Mouse (Mus musculus): ENCODE data around the gene Echs1. TPM values are rescaled to one million over a fixed set of nuclear protein-coding genes. Genes with fewer than 3 reads are reported as not detected.

Echs1 gene
- total RNA-seq, 2 experiments from 2014 or later, result 240 to 272 TPM

DNA sequence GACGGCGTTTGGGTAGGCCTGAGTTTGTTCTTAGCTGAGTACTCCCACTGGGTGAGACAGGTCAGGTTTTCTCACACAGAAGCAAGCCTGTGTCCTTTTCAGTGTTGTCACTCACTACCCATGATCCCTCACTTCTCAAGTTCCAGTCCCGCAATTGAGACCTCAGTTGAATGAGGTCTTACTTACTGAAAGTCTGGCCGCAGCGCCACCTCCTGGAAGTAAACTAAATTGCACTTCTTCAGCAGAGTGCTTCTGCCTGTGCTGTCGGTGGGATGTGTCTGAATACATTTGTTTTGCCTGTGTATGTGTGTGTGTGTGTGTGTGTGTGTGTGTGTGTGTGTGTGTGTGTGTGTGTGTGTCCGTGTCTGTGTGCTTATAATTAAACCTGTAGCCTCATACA, 53.2 kb downstream of the Echs1 start:
- intact Hi-C loops (cut with DNase I), result loop anchor here (1.0 to 5.0 kb wide), 3 partner anchors 94 to 416 kb away; no protein-coding TSS in a partner anchor

DNA sequence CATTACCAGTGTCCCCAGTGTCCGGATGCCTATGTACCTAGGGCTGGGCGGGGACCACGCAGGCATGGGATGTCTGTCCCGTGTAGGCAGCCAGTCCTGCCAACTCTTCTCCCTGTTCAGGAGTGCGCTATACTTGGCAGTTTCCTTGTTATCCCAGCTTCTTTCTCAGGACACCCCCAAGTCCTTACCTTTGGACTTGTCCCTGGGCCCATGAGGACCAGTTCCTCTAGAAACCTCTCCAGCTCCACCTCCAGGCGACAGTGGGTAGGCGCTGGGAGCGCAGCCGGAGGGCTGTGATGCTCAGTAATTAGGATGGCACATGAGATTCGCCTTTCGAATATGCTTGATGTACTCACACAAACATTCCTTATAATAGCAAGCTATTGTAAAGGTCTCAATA, 54.0 kb downstream of the Echs1 start:
- intact Hi-C loops (cut with DNase I), result loop anchor here (5.0 kb wide), 2 partner anchors 155 to 415 kb away; no protein-coding TSS in a partner anchor
- DNase-seq, result peak in 1 of 2 experiments; percentile 34

More for the DNA sequence above, 53.2 kb downstream of the Echs1 start:
- peak; percentile 56 to 77 for DNase-seq

GRCm38 (mm10) chr7:140061832-140062130, 54.5 kb downstream of the Echs1 start:
- DNase-seq, result no peak
- intact Hi-C loops (cut with DNase I), result loop anchor here (5.0 kb wide), 2 partner anchors 154 to 414 kb away; no protein-coding TSS in a partner anchor

- no peak for DNase-seq
- intact Hi-C loops (cut with DNase I), result loop anchor here (5.0 kb wide), 2 partner anchors 154 to 414 kb away; no protein-coding TSS in a partner anchor
Measured at GRCm38 (mm10) chr7:140060936-140061831, 55.1 kb downstream of the Echs1 start.

DNA sequence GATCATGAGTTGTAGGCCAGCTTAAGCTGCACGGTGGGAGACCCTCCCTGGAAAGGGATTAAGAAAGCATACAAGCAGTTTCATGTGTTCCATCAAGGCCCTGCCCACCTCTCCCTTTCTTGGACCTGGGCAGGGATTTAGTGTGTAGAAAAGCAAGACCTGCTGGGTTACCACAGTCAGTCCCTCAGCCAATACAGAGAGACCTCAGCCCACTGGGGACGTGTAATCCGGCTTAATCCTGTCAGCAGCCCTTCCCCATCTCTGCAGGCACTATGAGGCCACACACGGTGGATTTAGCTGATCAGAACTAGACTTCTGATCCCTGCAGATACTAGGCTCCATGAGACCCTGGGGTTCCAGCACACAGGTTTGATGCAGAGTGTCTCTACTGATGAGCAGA, 56.7 kb downstream of the Echs1 start:
- intact Hi-C loops (cut with DNase I), result no loop called here

DNA sequence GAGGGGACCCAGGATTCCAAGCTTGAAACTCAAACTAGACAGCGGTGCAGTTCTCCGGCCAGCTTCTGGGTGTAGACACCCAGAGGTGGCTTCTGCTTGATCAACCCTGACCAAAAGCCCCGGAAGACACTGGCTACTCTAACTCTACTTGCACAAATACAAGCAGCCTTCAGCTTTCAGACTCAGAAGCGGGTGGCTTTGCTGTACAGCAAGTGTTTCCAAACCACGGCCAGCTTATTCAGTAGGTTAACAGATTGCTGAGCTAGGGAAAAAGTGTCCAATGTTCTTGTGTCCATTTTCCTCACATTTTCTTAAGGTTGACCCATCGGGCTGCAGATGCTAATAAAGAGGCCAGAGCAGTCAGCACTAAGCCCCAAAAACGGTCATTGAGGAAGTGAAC, 57.7 kb downstream of the Echs1 start:
- intact Hi-C loops (cut with DNase I), result no loop called here
- DNase-seq, result no peak

More for the DNA sequence above, 56.7 kb downstream of the Echs1 start:
- DNase-seq, result no peak

DNA sequence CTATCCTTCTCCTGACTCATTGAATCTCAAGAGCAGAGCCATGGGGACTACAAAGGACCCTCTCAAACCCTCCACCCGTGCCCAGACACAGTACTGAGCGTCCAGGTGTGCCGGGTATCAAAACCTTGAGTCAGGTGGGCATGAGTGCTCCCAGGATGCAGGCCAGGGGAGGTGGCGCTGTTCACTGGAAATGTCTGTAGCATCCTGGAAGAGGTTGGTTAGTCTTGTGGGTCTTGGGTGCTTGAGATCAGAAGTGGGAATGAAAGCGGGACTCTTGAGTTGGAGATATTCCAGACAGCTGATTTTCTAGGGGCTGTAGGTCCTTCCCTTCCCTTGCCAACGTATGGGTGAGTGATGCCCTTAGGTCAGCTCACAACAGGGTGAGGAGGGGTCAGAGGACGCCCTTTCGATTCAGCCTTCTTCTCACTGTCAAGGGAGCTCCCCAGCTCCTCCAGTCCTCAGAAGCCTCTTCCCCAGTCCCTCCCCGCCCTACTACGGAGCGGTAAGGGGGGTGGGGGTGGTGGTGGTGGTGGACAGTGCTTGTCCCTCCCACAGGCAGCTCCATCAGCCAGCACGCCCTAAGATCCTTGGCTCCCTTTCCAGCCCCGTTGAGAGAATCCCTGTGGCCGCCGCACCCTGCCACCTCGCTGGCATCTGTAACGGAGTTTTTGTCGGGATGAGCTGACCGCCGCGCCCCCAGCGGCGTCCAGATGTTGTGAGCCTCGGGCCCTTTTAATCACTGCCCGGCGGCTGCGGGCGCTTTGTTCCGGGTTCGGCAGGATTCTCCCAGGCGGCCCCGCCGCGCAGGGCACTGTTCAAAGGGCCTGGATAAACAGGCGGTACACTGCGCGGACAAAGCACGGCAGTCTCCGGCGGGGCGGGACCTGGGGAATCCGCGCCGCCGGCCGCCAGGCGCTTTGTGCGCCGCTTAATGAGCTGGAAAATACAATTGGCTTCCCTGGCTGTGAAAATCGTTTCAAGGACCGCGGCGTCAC, 58.6 kb downstream of the Echs1 start:
- peak in 1 of 2 experiments; percentile 37 for DNase-seq
- intact Hi-C loops (cut with DNase I), result no loop called here

Other genes with a start within 250 kb of the Echs1 start
- not detected for gene Kndc1, start 221.8 kb downstream of the Echs1 start, total RNA-seq (2021)
- not detected for gene Utf1, start 172.7 kb downstream of the Echs1 start, total RNA-seq (2021)
- gene 6430531B16Rik, start 137.7 kb downstream of the Echs1 start, total RNA-seq (2021), result not detected
- gene Adam8, start 123.9 kb downstream of the Echs1 start, total RNA-seq (2021), result under 1 TPM; 0.30 to 0.86 TPM
- 10 to 100 TPM; 13.1 to 13.8 TPM for gene Zfp511, start 80.1 kb downstream of the Echs1 start, total RNA-seq (2021)
- 10 to 100 TPM; 36.5 to 37.1 TPM for gene Tubgcp2, start 79.8 kb downstream of the Echs1 start, total RNA-seq (2021)
- not detected for gene Msx3, start 67.4 kb downstream of the Echs1 start, total RNA-seq (2021)
- under 1 TPM in 1 of 2 experiments, not detected in 1; 0.25 TPM for gene Caly, start 33.9 kb downstream of the Echs1 start, total RNA-seq (2021)
- not detected for gene Prap1, start 23.1 kb downstream of the Echs1 start, total RNA-seq (2021)
- gene Fuom, start 14.0 kb downstream of the Echs1 start, total RNA-seq (2021), result 10 to 100 TPM; 90.7 to 93.7 TPM
- gene Paox, start 677 bp downstream of the Echs1 start, total RNA-seq (2021), result 1 to 10 TPM; 4.1 to 5.6 TPM
- gene Mtg1, start 21.1 kb upstream of the Echs1 start, total RNA-seq (2021), result 10 to 100 TPM; 22.9 to 25.3 TPM
- gene Sprn, start 38.4 kb upstream of the Echs1 start, total RNA-seq (2021), result under 1 TPM; 0.50 to 0.55 TPM
- not detected for gene Olfr522, start 48.3 kb upstream of the Echs1 start, total RNA-seq (2021)
- gene Olfr523, start 56.7 kb upstream of the Echs1 start, total RNA-seq (2021), result not detected
- not detected for gene Olfr524, start 89.5 kb upstream of the Echs1 start, total RNA-seq (2021)
- not detected for gene Cd163l1, start 101.8 kb upstream of the Echs1 start, total RNA-seq (2021)
- not detected for gene 5830411N06Rik, start 130.8 kb upstream of the Echs1 start, total RNA-seq (2021)
- gene Olfr525, start 204.4 kb upstream of the Echs1 start, total RNA-seq (2021), result not detected
- not detected for gene Olfr527, start 217.5 kb upstream of the Echs1 start, total RNA-seq (2021)
- not detected for gene Olfr60, start 245.2 kb upstream of the Echs1 start, total RNA-seq (2021)

All from heart, postnatal 10 days (tissue).